Mouse (Mus musculus) liver, adult 2 months (tissue): Measurements from ENCODE around the gene Dlg2.

Source experiments
- CTCF ChIP-seq: fragments of 200-500 bp; IDR thresholded peaks from 2 replicates; pipeline ENCODE4 v1.5.1; 2011; ENCODE audit warnings: low read depth, low read length, control low read depth
- POLR2A ChIP-seq: fragments of 200-500 bp; IDR thresholded peaks from 2 replicates; pipeline ENCODE4 v1.6.1; 2011; ENCODE audit warnings: low read length, control low read depth; ENCODE audit not compliant: insufficient read depth; ENCODE audit errors: extremely low read depth

DNA sequence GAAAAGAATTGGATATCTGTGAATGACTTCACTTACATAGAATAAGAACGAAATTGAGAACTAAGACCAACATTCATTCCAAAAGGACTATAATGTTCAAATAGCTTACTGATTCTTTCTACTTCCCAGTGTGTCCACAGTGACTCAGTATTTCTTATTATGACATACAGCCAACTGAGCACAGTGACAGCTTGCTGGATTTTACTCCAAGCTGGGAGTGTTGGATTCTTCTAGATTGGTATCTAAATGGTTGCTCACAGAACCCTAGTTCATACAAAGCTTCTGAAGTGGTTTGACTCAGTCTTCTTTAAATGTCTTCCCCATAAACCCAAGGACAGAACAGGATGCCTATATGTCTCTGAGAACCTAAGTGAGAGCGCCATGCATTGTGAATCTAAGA lies 937.7 kb downstream of the Dlg2 start:
- TF ChIP-seq CTCF (no peak), POLR2A (no peak)
